31 mouse cellular contexts compared by ENCODE assay signal in the genomic region with DNA sequence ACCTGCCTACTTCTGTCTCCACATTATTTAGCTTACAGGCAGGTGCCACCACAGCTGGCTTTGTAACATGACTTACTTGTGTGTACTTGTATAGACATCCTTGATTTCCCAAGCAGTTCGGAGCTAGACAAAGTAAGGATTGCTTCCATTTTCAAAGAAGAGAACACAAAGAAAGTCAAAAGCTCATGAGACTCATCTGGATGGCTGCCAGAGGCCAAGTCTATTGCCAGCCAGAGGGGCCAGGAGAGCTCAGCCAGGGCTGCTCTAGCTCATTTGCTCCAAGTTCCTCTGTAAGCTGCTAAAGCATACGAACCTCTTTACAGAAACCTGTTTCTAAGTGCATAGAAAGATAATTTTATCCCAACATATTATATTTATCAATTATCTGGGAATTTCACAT. TPM values are rescaled to one million over a fixed set of nuclear protein-coding genes. Genes with fewer than 3 reads are reported as not detected.
DNase-seq lines count a peak whose midpoint lies in the region; ATAC-seq and TF ChIP-seq lines count a peak whose summit lies in the region.
"Had no signal": no experiment of that assay in that cellular context is flagged by ENCODE, and none has a peak within 500 bp of the region (broad histone marks: within the 10 kb centered on the region; RNA-seq: fewer than 3 reads in every experiment).

No protein-coding gene starts in this region.

- H3K4me3 ChIP-seq in embryonic facial prominence, embryonic 14.5 days (ENCODE audit: low read depth, low read length) = no peak overlapping the region
- H3K4me3 ChIP-seq in embryonic facial prominence, embryonic 10.5 days = no peak overlapping the region
- no peak overlapping the region for H3K4me3 ChIP-seq in kidney, adult 2 months (ENCODE audit: insufficient read depth, low read depth, low read length)
- H3K4me3 ChIP-seq: forebrain, embryonic 10.5 days; forebrain, embryonic 15.5 days; hindbrain, embryonic 13.5 days; kidney, embryonic 15.5 days; midbrain, embryonic 10.5 days; myocyte; neural tube, embryonic 12.5 days had no signal

- H3K9me3 ChIP-seq in embryonic facial prominence, embryonic 14.5 days (ENCODE audit: control insufficient read depth, low read length) = no peaks in the 10 kb centered on the region
- no peaks in the 10 kb centered on the region for H3K9me3 ChIP-seq in embryonic facial prominence, embryonic 10.5 days
- H3K9me3 ChIP-seq: forebrain, embryonic 10.5 days; forebrain, embryonic 15.5 days; G1E; hindbrain, embryonic 13.5 days; kidney, embryonic 15.5 days; midbrain, embryonic 10.5 days; neural tube, embryonic 12.5 days had no signal

- 57% methylated on average over 2 of the region's 2 CpGs for WGBS in embryonic facial prominence, embryonic 14.5 days
- WGBS in embryonic facial prominence, embryonic 10.5 days = 73% methylated on average over 2 of the region's 2 CpGs
- WGBS in kidney, adult 2 months = 57% methylated on average over 2 of the region's 2 CpGs

- peak; percentile 24 for DNase-seq in embryonic facial prominence, embryonic 14.5 days (ENCODE audit: low spot score)
- DNase-seq in embryonic facial prominence, embryonic 10.5 days (ENCODE audit: low spot score) = no peak
- peak; percentile 18 for DNase-seq in kidney, postnatal 10 days
- no peak for DNase-seq in kidney, adult 2 months
- peak; percentile 12 for DNase-seq in 3T3-L1 (ENCODE audit: low read depth, low spot score)
- peak; percentile 29 for DNase-seq in MN1 (ENCODE audit: low spot score)
- DNase-seq in ovary, adult 18-20 months (ENCODE audit: low spot score) = no peak
- DNase-seq: adrenal gland, adult 8-10 months; cerebellum, adult 18-20 months; cerebellum, postnatal 25 days; heart, postnatal 36 days; kidney, adult 11 months; layer of hippocampus, postnatal 36 days; liver; lung, adult 2 months; lung, postnatal 14 days; right cerebral cortex, postnatal 4 days; thymus, adult 18-20 months; thymus, postnatal 25 days had no signal

- no peak for ATAC-seq in embryonic facial prominence, embryonic 14.5 days (ENCODE audit: low read depth)
- ATAC-seq: forebrain, embryonic 15.5 days; inflammation-experienced regulatory T-cells, adult 6 months; midbrain, embryonic 16.5 days had no signal

- no peak for TF ChIP-seq CTCF in kidney, adult 2 months (conservative IDR thresholded peaks at IDR 0.05; ENCODE audit: insufficient read depth, insufficient read length, low read depth, low read length)

- no peaks in the 10 kb centered on the region for H3K4me1 ChIP-seq in embryonic facial prominence, embryonic 14.5 days (ENCODE audit: control insufficient read depth, insufficient read depth, low read length)
- no peaks in the 10 kb centered on the region for H3K4me1 ChIP-seq in embryonic facial prominence, embryonic 10.5 days
- no peaks in the 10 kb centered on the region for H3K4me1 ChIP-seq in kidney, adult 2 months (ENCODE audit: control insufficient read depth, insufficient read depth, low read length)
- H3K4me1 ChIP-seq: forebrain, embryonic 15.5 days; hindbrain, embryonic 13.5 days; kidney, embryonic 15.5 days; midbrain, embryonic 10.5 days; neural tube, embryonic 12.5 days had no signal

- no peak for TF ChIP-seq POLR2A in kidney, adult 2 months (IDR thresholded peaks at IDR 0.05; ENCODE audit: low read depth, low read length)

- H3K27ac ChIP-seq in embryonic facial prominence, embryonic 14.5 days (replicated peaks; ENCODE audit: low read depth, low read length) = no peak overlapping the region
- no peak overlapping the region for H3K27ac ChIP-seq in embryonic facial prominence, embryonic 10.5 days (replicated peaks)
- no peak overlapping the region for H3K27ac ChIP-seq in kidney, adult 2 months (ENCODE audit: insufficient read depth, low read depth, low read length)
- H3K27ac ChIP-seq: forebrain, embryonic 10.5 days; forebrain, embryonic 15.5 days; hindbrain, embryonic 13.5 days; kidney, embryonic 15.5 days; liver, embryonic 14.5 days; midbrain, embryonic 10.5 days; neural tube, embryonic 12.5 days; stomach, postnatal 0 days had no signal

- H3K4me2 ChIP-seq in embryonic facial prominence, embryonic 14.5 days (ENCODE audit: low read depth, low read length) = no peak overlapping the region
- H3K4me2 ChIP-seq: forebrain, embryonic 15.5 days; hindbrain, embryonic 13.5 days; kidney, embryonic 15.5 days; neural tube, embryonic 12.5 days had no signal

- H3K36me3 ChIP-seq in embryonic facial prominence, embryonic 14.5 days (ENCODE audit: control insufficient read depth, insufficient read depth, low read length) = no peaks in the 10 kb centered on the region
- H3K36me3 ChIP-seq in embryonic facial prominence, embryonic 10.5 days (replicated peaks) = no peaks in the 10 kb centered on the region
- H3K36me3 ChIP-seq in kidney, adult 2 months (ENCODE audit: control insufficient read depth, insufficient read depth, low read length) = no peaks in the 10 kb centered on the region
- H3K36me3 ChIP-seq: forebrain, embryonic 10.5 days; forebrain, embryonic 15.5 days; G1E; hindbrain, embryonic 13.5 days; kidney, embryonic 15.5 days; midbrain, embryonic 10.5 days; neural tube, embryonic 12.5 days had no signal

- H3K27me3 ChIP-seq in embryonic facial prominence, embryonic 14.5 days (replicated peaks; ENCODE audit: control insufficient read depth, insufficient read depth, low read length) = no peaks in the 10 kb centered on the region; the same call in 1 of the 2 replicates
- H3K27me3 ChIP-seq in embryonic facial prominence, embryonic 10.5 days (replicated peaks; ENCODE audit: low read depth, poor library complexity, severe bottlenecking) = no peaks in the 10 kb centered on the region; the same call in 1 of the 2 replicates
- H3K27me3 ChIP-seq in kidney, adult 2 months (replicated peaks; ENCODE audit: control insufficient read depth, insufficient read depth, low read length) = no peaks in the 10 kb centered on the region
- H3K27me3 ChIP-seq: neural tube, embryonic 12.5 days had no signal

- no peak overlapping the region for H3K9ac ChIP-seq in embryonic facial prominence, embryonic 14.5 days (ENCODE audit: low read depth, low read length)
- H3K9ac ChIP-seq: forebrain, embryonic 15.5 days; hindbrain, embryonic 13.5 days; kidney, embryonic 15.5 days; liver, embryonic 14.5 days; neural tube, embryonic 12.5 days had no signal

RNA-seq across cellular contexts. Expression of a gene that starts 10.6 kb away (rescaled TPM):
- 63.9 and 64.4 TPM in 2 replicates for polyA plus RNA-seq in embryonic facial prominence, embryonic 14.5 days (2014; fragmentation: Nextera tagmentation; extraction: Ambion mirVana)
- polyA plus RNA-seq in embryonic facial prominence, embryonic 10.5 days (2016; fragmentation: Nextera tagmentation; extraction: Ambion mirVana) = 82.2 and 83.5 TPM in 2 replicates
- polyA plus RNA-seq in kidney, adult 2 months (2012; rRNA removed) = 15.3 and 15.4 TPM in 2 replicates

Comparison
In these comparisons a context has a peak if more than half of its experiments do, and no peak if none do; other contexts are left out.
1. DNase-seq: peak in embryonic facial prominence, embryonic 14.5 days (single experiment), kidney, postnatal 10 days (single experiment), 3T3-L1 (single experiment) and MN1 (single experiment); none in embryonic facial prominence, embryonic 10.5 days (single experiment), kidney, adult 2 months (single experiment) and ovary, adult 18-20 months (single experiment).